Mouse (Mus musculus) CH12.LX (cell line): ENCODE data around the gene Pgam2.

Experiments used
- CTCF ChIP-seq, 2 experiments: IDR thresholded peaks in 1 of 2; conservative IDR thresholded peaks in 1 of 2; 2 replicates each; pipeline ENCODE4 v1.5.1; 2011 to 2012; ENCODE audit warnings: low read depth in 2 of 2, low read length in 2 of 2, improper control_type of control experiment in 1 of 2, inconsistent platforms in 1 of 2, mild to moderate bottlenecking in 1 of 2, moderate library complexity in 1 of 2
- E2F4 ChIP-seq: IDR thresholded peaks from 2 replicates; pipeline ENCODE4 v1.6.1; 2011; ENCODE audit warnings: low read depth, low read length, improper control_type of control experiment; ENCODE audit not compliant: insufficient replicate concordance
- ELF1 ChIP-seq: IDR thresholded peaks from 2 replicates; pipeline ENCODE4 v1.6.1; 2014; ENCODE audit warnings: low read depth, mild to moderate bottlenecking, inconsistent platforms, low read length, improper control_type of control experiment
- EP300 ChIP-seq: IDR thresholded peaks from 2 replicates; pipeline ENCODE4 v1.6.1; 2011; ENCODE audit warnings: low read length, improper control_type of control experiment
- GABPA ChIP-seq: IDR thresholded peaks from 2 replicates; pipeline ENCODE4 v1.6.1; 2012; ENCODE audit warnings: low read depth, low read length, improper control_type of control experiment, inconsistent platforms; ENCODE audit not compliant: insufficient replicate concordance
- JUND ChIP-seq: conservative IDR thresholded peaks from 2 replicates; pipeline ENCODE4 v1.6.1; 2011; ENCODE audit warnings: low read depth, low read length, improper control_type of control experiment
- KAT2A ChIP-seq: IDR thresholded peaks from 2 replicates; pipeline ENCODE4 v1.6.1; 2012; ENCODE audit warnings: low read length, improper control_type of control experiment, inconsistent platforms; ENCODE audit not compliant: insufficient replicate concordance
- MYC ChIP-seq: IDR thresholded peaks from 2 replicates; pipeline ENCODE4 v1.6.1; 2011; ENCODE audit warnings: low read depth, mild to moderate bottlenecking, improper control_type of control experiment, low read length
- POLR2A ChIP-seq: IDR thresholded peaks from 2 replicates; pipeline ENCODE4 v1.6.1; 2011; ENCODE audit warnings: low read depth, mild to moderate bottlenecking, improper control_type of control experiment, low read length
- RAD21 ChIP-seq: IDR thresholded peaks from 2 replicates; pipeline ENCODE4 v1.6.1; 2011; ENCODE audit warnings: low read depth, mild to moderate bottlenecking, low read length, improper control_type of control experiment, moderate library complexity
- SIN3A ChIP-seq: IDR thresholded peaks from 2 replicates; pipeline ENCODE4 v1.6.1; 2012; ENCODE audit warnings: low read length, improper control_type of control experiment, inconsistent platforms
- TCF12 ChIP-seq: IDR thresholded peaks from 2 replicates; pipeline ENCODE4 v1.6.1; 2014; ENCODE audit warnings: low read depth, mild to moderate bottlenecking, inconsistent platforms, low read length, improper control_type of control experiment
- UBTF ChIP-seq: IDR thresholded peaks from 2 replicates; pipeline ENCODE4 v1.6.1; 2012; ENCODE audit warnings: low read depth, mild to moderate bottlenecking, inconsistent platforms, low read length, improper control_type of control experiment, moderate library complexity
- USF1 ChIP-seq: IDR thresholded peaks from 2 replicates; pipeline ENCODE4 v1.6.1; 2014; ENCODE audit warnings: low read depth, mild to moderate bottlenecking, inconsistent platforms, low read length, improper control_type of control experiment

DNA sequence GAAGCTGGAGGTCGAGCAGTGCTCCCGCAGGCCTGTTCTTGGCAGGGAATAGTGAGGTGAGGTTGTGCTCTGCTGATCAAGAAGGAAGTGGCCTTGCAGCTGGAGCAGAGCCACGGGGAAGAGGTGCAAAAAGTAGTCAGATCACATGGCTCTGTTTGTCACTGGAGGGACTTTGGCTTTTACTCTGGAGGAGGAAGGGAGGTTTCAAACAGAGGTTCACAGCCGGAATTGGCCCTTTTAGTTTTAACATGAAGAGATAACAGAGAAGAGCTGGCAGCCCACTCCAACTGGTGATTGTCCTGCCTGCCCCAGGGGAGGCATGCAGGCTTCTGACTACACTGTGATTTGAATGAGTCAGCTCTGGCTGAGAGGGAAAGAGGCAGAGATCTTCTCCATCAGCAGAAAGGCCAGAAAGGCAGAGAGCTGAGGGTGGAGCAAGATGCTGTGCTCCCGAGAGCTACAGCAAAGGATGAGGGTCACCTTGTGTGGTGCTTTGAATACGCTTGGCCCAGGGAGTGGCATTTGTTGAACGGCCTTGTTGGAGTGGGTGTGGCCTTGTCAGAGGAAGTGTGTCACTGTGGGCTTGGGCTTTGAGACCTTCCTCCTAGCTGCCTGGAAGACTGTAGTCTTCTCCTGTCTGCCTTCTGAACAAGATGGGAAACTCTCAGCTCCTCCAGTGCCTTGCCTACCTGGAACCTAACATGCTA is 43.3 kb upstream of the Pgam2 start:
- TF ChIP-seq CTCF (conservative IDR thresholded peaks at IDR 0.05 in 1 of 2, IDR thresholded peaks at IDR 0.05 in 1 of 2; ENCODE audit: low read depth in 2 of 2, low read length in 2 of 2) (no peak), EP300 (no peak), E2F4 (no peak), POLR2A (no peak), SIN3A (no peak), MYC (no peak), RAD21 (no peak), KAT2A (no peak), GABPA (no peak), ELF1 (no peak), TCF12 (no peak), JUND (no peak), UBTF (no peak), USF1 (no peak)
